Mouse (Mus musculus) olfactory bulb, adult 2 months (tissue): Measurements from ENCODE around the gene Syne3.

Experiments used
- CTCF ChIP-seq: fragments of 200-500 bp; IDR thresholded peaks from 2 replicates; pipeline ENCODE4 v1.5.1; 2012; ENCODE audit warnings: low read depth, mild to moderate bottlenecking, low read length, moderate library complexity; ENCODE audit not compliant: insufficient read depth
- POLR2A ChIP-seq: fragments of 200-500 bp; IDR thresholded peaks from 2 replicates; pipeline ENCODE4 v1.6.1; 2012; ENCODE audit warnings: mild to moderate bottlenecking, low read depth, low read length, moderate library complexity; ENCODE audit not compliant: insufficient read depth

- TF ChIP-seq CTCF (no peak), POLR2A (no peak)
Observed at GRCm38 (mm10) chr12:104917297-104917696, 92.3 kb downstream of the Syne3 start.
